Mouse (Mus musculus) lung, postnatal 0 days (tissue): ENCODE results near the gene Taf7l. TPM values are rescaled to one million over a fixed set of nuclear protein-coding genes. Genes with fewer than 3 reads are reported as not detected.

Experiments used
- ATAC-seq: fragments of 200-750 bp; cut with Nextera tagmentation; 2 replicates; pipeline ENCODE4 v1.8.0; 2017; ENCODE audit warnings: moderate library complexity
- DNase-seq: peaks from one replicate; pipeline ENCODE4 v3.0.0-alpha.2; 2016; ENCODE audit warnings: low spot score
- H3K27ac ChIP-seq: fragments of 300-500 bp; sonication (generic); 2 replicates; pipeline ENCODE4 v1.5.1; 2014; ENCODE audit warnings: antibody characterized with exemption, mild to moderate bottlenecking, low read length, mixed read lengths
- H3K27me3 ChIP-seq: fragments of 300-500 bp; sonication (generic); replicated peaks from 2 replicates; pipeline ENCODE4 v1.6.1; 2014; ENCODE audit warnings: low read length, mixed read lengths; ENCODE audit not compliant: insufficient read depth
- H3K36me3 ChIP-seq: fragments of 300-500 bp; sonication (generic); 2 replicates; pipeline ENCODE4 v1.6.1; 2014; ENCODE audit warnings: low read length, mixed read lengths; ENCODE audit not compliant: insufficient read depth
- H3K4me1 ChIP-seq: fragments of 300-500 bp; sonication (generic); 2 replicates; pipeline ENCODE4 v1.6.1; 2014; ENCODE audit warnings: antibody characterized with exemption, low read depth, low read length, mixed read lengths; ENCODE audit not compliant: insufficient read depth
- H3K4me2 ChIP-seq: fragments of 300-500 bp; sonication (generic); replicated peaks from 2 replicates; pipeline ENCODE4 v1.6.1; 2014; ENCODE audit warnings: low read depth, mild to moderate bottlenecking, low read length, moderate library complexity, mixed read lengths
- H3K4me3 ChIP-seq: fragments of 300-500 bp; sonication (generic); 2 replicates; pipeline ENCODE4 v1.5.1; 2014; ENCODE audit warnings: low read depth, low read length
- H3K9ac ChIP-seq: fragments of 300-500 bp; sonication (generic); replicated peaks from 2 replicates; pipeline ENCODE4 v1.6.1; 2014; ENCODE audit warnings: low read depth, mild to moderate bottlenecking
- H3K9me3 ChIP-seq: fragments of 300-500 bp; sonication (generic); 2 replicates; pipeline ENCODE4 v1.6.1; 2016; ENCODE audit warnings: low read length, mixed read lengths
- CTCF ChIP-seq: IDR thresholded peaks from 2 replicates; pipeline ENCODE4 v1.5.1; 2016; ENCODE audit warnings: antibody characterized with exemption, mild to moderate bottlenecking
- EP300 ChIP-seq: IDR thresholded peaks from 2 replicates; pipeline ENCODE4 v1.6.1; 2016; ENCODE audit warnings: antibody characterized with exemption, mild to moderate bottlenecking, control low read depth
- WGBS: fragments of 180-500 bp; shearing (Covaris S2); extraction: QIAGEN DNeasy Blood & Tissue Kit; methylation state at CpG from one replicate; pipeline ENCODE4 v1.1.7; 2014; 5-methylcytosine and 5-hydroxymethylcytosine counted together
- polyA plus RNA-seq: library from polyadenylated mRNA; unstranded; fragments of >200 nt; fragmentation: Nextera tagmentation; extraction: Ambion mirVana; gene quantifications from 2 replicates; pipeline ENCODE4 v1.2.1, GENCODE M21; 2015

Gene Taf7l
- polyA plus RNA-seq, 1 experiment from 2014 or later = not detected

- no peaks in the 10 kb centered on the region for H3K27me3 ChIP-seq
- H3K27ac ChIP-seq = no peak overlapping the region
- no peak overlapping the region for H3K9ac ChIP-seq
- TF ChIP-seq EP300 (no peak), CTCF (no peak)
- 65% methylated on average over 1 of the region's 1 CpGs for WGBS
- H3K36me3 ChIP-seq = no peaks in the 10 kb centered on the region
- H3K9me3 ChIP-seq = no peaks in the 10 kb centered on the region
- no peaks in the 10 kb centered on the region for H3K4me1 ChIP-seq
- H3K4me3 ChIP-seq = no peak overlapping the region
- DNase-seq (no peak), ATAC-seq (no peak)
- H3K4me2 ChIP-seq = no peak overlapping the region
Observed at GRCm38 (mm10) chrX:134412096-134412495, 64.2 kb downstream of the Taf7l start.

Other genes with a start within 250 kb of the Taf7l start
- gene Trmt2b, start 199.5 kb downstream of the Taf7l start, polyA plus RNA-seq = 9.2 and 10.2 TPM in 2 replicates
- 1.4 and 1.5 TPM in 2 replicates for gene Tmem35a, start 181.3 kb downstream of the Taf7l start, polyA plus RNA-seq
- gene Cenpi, start 168.4 kb downstream of the Taf7l start, polyA plus RNA-seq = 1.8 and 2.0 TPM in 2 replicates
- gene Drp2, start 71.9 kb downstream of the Taf7l start, polyA plus RNA-seq = 0.06 and 0.17 TPM in 2 replicates
- gene Timm8a1, start 65.4 kb upstream of the Taf7l start, polyA plus RNA-seq = 24.7 and 24.9 TPM in 2 replicates
- 2.2 and 2.7 TPM in 2 replicates for gene Btk, start 107.1 kb upstream of the Taf7l start, polyA plus RNA-seq
- gene Rpl36a, start 109.2 kb upstream of the Taf7l start, polyA plus RNA-seq = 278 and 304 TPM in 2 replicates
- gene Gla, start 124.6 kb upstream of the Taf7l start, polyA plus RNA-seq = 3.9 and 4.1 TPM in 2 replicates
- gene Hnrnph2, start 124.7 kb upstream of the Taf7l start, polyA plus RNA-seq = 93.7 and 100 TPM in 2 replicates
- gene Armcx4, start 210.0 kb upstream of the Taf7l start, polyA plus RNA-seq = 4.2 and 4.7 TPM in 2 replicates
- 33.3 and 37.3 TPM in 2 replicates for gene Armcx1, start 241.5 kb upstream of the Taf7l start, polyA plus RNA-seq